Mouse (Mus musculus) C2C12 (cell line): ENCODE results near the gene Slc26a8. TPM values are rescaled to one million over a fixed set of nuclear protein-coding genes. Genes with fewer than 3 reads are reported as not detected.

Source experiments
- H3K27me3 ChIP-seq: one replicate; pipeline ENCODE4 v1.6.1; 2011; ENCODE audit not compliant: control insufficient read depth, insufficient read depth, insufficient read length
- H3K36me3 ChIP-seq: one replicate; pipeline ENCODE4 v1.6.1; 2011; ENCODE audit not compliant: control insufficient read depth, insufficient read depth
- H3K4me3 ChIP-seq: one replicate; pipeline ENCODE4 v1.5.1; 2011; ENCODE audit warnings: mild to moderate bottlenecking, control low read depth; ENCODE audit not compliant: poor library complexity, insufficient read depth, severe bottlenecking
- H3K79me2 ChIP-seq: one replicate; pipeline ENCODE4 v1.6.1; 2011; ENCODE audit not compliant: control insufficient read depth, insufficient read depth
- H3K79me3 ChIP-seq: one replicate; pipeline ENCODE4 v1.6.1; 2011; ENCODE audit warnings: low read depth, control low read depth
- H3ac ChIP-seq: one replicate; pipeline ENCODE3; 2011; ENCODE audit warnings: low read depth; ENCODE audit not compliant: control insufficient read depth, insufficient read length
- CEBPB ChIP-seq: IDR thresholded peaks from one replicate; pipeline ENCODE4 v1.6.1; 2011; ENCODE audit warnings: low read depth, mild to moderate bottlenecking, control low read depth, moderate library complexity
- CTCF ChIP-seq: IDR thresholded peaks from one replicate; pipeline ENCODE4 v1.5.1; 2011; ENCODE audit not compliant: control insufficient read depth, insufficient read depth, insufficient read length
- FOSL1 ChIP-seq: IDR thresholded peaks from one replicate; pipeline ENCODE4 v1.8.0; 2011; ENCODE audit warnings: mild to moderate bottlenecking, low read length; ENCODE audit not compliant: poor library complexity, insufficient read depth, severe bottlenecking
- MAX ChIP-seq: IDR thresholded peaks from one replicate; pipeline ENCODE4 v1.6.1; 2011; ENCODE audit warnings: mild to moderate bottlenecking, control low read depth
- MYOD1 ChIP-seq: IDR thresholded peaks from one replicate; pipeline ENCODE4 v1.6.1; 2011; ENCODE audit warnings: low read depth; ENCODE audit not compliant: control insufficient read depth, insufficient read length
- MYOG ChIP-seq: IDR thresholded peaks from one replicate; pipeline ENCODE4 v1.6.1; 2011; ENCODE audit not compliant: control insufficient read depth, insufficient read length; ENCODE audit errors: extremely low read depth
- USF1 ChIP-seq: IDR thresholded peaks from one replicate; pipeline ENCODE4 v1.6.1; 2011; ENCODE audit warnings: low read depth, mild to moderate bottlenecking, control low read depth, moderate library complexity
- polyA plus RNA-seq: library from polyadenylated mRNA; unstranded; fragments of >200 nt; fragmentation: generic; extraction: Trizol; gene quantifications from one replicate; pipeline ENCODE4 v1.2.1, GENCODE M21; 2012; ENCODE audit warnings: missing spikeins

Slc26a8 gene
- polyA plus RNA-seq, 1 experiment = not detected

- H3K36me3 ChIP-seq = peaks cover 33% of the 10 kb centered on the region
- TF ChIP-seq MYOD1 = no peak
- no peak for TF ChIP-seq CEBPB
- TF ChIP-seq MYOG = no peak
- peaks cover 100% of the 10 kb centered on the region for H3K79me2 ChIP-seq
- H3K79me3 ChIP-seq = peaks cover 82% of the 10 kb centered on the region
- H3K4me3 ChIP-seq = no peak overlapping the region
- no peaks in the 10 kb centered on the region for H3K27me3 ChIP-seq
- H3ac ChIP-seq = no peak overlapping the region
These were observed 77.4 kb downstream of the Slc26a8 start for GRCm38 (mm10) chr17:28612603-28613002.

GRCm38 (mm10) chr17:28609543-28609942 is 80.5 kb downstream of the Slc26a8 start:
- Histone ChIP-seq H3K27me3 (no peaks in the 10 kb centered on the region), H3K36me3 (peaks cover 51% of the 10 kb centered on the region), H3ac (no peak overlapping the region), H3K4me3 (no peak overlapping the region), H3K79me3 (peaks cover 54% of the 10 kb centered on the region), H3K79me2 (peaks cover 70% of the 10 kb centered on the region)
- TF ChIP-seq MYOD1 (no peak), MAX (no peak), FOSL1 (no peak), CEBPB (no peak), USF1 (no peak), CTCF (no peak), MYOG (no peak)

- H3K36me3 ChIP-seq = peaks cover 89% of the 10 kb centered on the region
These were observed 88.3 kb downstream of the Slc26a8 start for GRCm38 (mm10) chr17:28601557-28602250.

GRCm38 (mm10) chr17:28600780-28601179 is 89.3 kb downstream of the Slc26a8 start:
- no peak overlapping the region for H3ac ChIP-seq
- no peak for TF ChIP-seq USF1
- no peak for TF ChIP-seq FOSL1
- no peak for TF ChIP-seq CEBPB
- no peak for TF ChIP-seq MYOG
- TF ChIP-seq MAX = no peak
- no peak for TF ChIP-seq MYOD1
- TF ChIP-seq CTCF = no peak
- no peak overlapping the region for H3K4me3 ChIP-seq
- H3K36me3 ChIP-seq = peaks cover 87% of the 10 kb centered on the region
- no peaks in the 10 kb centered on the region for H3K27me3 ChIP-seq
- peaks cover 6% of the 10 kb centered on the region for H3K79me2 ChIP-seq
- no peaks in the 10 kb centered on the region for H3K79me3 ChIP-seq

More at GRCm38 (mm10) chr17:28601557-28602250, 88.3 kb downstream of the Slc26a8 start:
- Histone ChIP-seq H3K79me3 (peaks cover under 1% of the 10 kb centered on the region), H3K4me3 (no peak overlapping the region), H3K79me2 (peaks cover 6% of the 10 kb centered on the region), H3ac (no peak overlapping the region), H3K27me3 (no peaks in the 10 kb centered on the region)
- TF ChIP-seq MYOG (no peak), CTCF (no peak), FOSL1 (no peak), MAX (no peak), CEBPB (no peak), USF1 (no peak), MYOD1 (no peak)

GRCm38 (mm10) chr17:28593965-28594364 is 96.1 kb downstream of the Slc26a8 start:
- H3K79me2 ChIP-seq = no peaks in the 10 kb centered on the region
- no peaks in the 10 kb centered on the region for H3K27me3 ChIP-seq
- no peak overlapping the region for H3K4me3 ChIP-seq
- no peaks in the 10 kb centered on the region for H3K79me3 ChIP-seq
- H3K36me3 ChIP-seq = peaks cover 82% of the 10 kb centered on the region
- no peak overlapping the region for H3ac ChIP-seq
- TF ChIP-seq CTCF (no peak), MYOG (no peak), FOSL1 (no peak), MAX (no peak), CEBPB (no peak), USF1 (no peak), MYOD1 (no peak)
